Mouse (Mus musculus): ENCODE results near the gene Srarp.

Gene Srarp

GRCm38 (mm10) chr4:141458236-141458635 lies 22.3 kb upstream of the Srarp start:
- DNase-seq (ENCODE audit: low spot score in 2 of 2), result peak in 1 of 2 experiments; percentile 57

- peak in 1 of 2 experiments; percentile 53 for DNase-seq (ENCODE audit: low spot score in 2 of 2)
Observed at GRCm38 (mm10) chr4:141456193-141456938, 20.5 kb upstream of the Srarp start.

DNA sequence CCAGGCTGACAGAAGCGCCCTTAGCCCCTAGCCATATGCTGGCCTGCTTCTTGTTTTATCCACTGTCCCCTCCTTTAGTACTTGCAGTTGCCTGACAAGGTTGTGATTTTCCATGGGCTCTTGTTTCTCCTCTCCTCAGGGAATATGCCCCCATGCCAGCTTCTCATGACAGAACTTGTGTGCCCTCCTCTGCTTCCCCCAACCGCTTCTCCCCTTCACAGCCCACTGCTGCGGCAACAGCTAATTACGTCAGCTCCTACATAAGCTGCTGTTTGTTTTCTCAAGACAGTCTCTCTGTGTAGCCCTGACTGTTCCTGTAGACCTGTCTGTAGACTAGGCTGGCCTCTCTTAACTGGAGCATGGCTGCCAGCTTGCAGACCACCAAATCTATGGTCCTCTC lies 19.6 kb upstream of the Srarp start:
- peak in 1 of 2 experiments; percentile 47 for DNase-seq (ENCODE audit: low spot score in 2 of 2)

GRCm38 (mm10) chr4:141454581-141455350 lies 18.9 kb upstream of the Srarp start:
- DNase-seq (ENCODE audit: low spot score in 2 of 2), result peak in 1 of 2 experiments; percentile 57

DNA sequence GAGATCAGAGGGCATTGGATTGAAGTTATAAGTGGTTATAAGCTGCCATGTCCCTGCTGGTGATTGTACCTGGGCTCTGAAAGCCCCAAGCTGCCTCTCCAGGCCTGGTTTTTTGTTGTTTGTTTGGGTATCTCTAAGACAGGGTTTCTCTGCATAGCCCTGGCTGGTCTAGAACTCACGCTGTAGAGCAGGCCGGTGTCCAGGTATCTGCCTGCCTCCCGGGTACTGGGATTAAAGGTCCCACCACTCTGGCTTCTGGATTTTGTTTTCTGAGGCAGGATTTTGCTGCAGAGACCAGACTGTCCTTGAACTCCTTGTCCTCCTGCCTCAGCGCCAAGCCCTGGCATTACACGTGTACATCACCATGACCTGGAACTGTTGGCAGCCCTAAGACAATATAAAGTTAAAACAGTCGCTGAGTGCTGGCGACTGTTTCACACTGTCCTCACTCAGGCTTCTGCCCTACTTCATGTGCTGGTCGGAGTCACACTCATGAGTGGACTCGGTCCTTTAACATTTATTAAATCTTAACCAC lies 16.1 kb upstream of the Srarp start:
- peak in 1 of 2 experiments; percentile 54 for DNase-seq (ENCODE audit: low spot score in 2 of 2)

- DNase-seq (ENCODE audit: low spot score in 2 of 2), result no peak
Observed at GRCm38 (mm10) chr4:141451251-141451650, 15.3 kb upstream of the Srarp start.

DNA sequence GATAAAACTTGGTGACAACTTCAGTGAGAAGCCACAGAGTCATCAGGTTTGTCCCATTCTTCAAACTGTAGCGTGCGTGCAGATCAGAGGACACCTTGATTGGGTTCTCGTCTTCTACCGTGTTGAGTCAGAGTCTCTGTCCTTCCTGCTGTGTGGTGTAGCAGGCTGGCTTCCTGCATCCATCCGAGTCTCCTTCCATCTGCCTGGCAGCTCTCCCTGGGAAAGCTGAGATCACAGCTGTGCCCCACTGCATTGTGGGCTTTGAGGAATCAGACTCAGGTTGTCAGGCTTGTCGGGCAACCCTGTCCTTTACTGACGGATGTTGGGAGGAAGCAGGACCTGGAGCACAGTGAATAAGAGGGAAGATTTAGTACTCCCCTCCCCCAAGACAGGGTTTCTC lies 10.3 kb upstream of the Srarp start:
- peak in 1 of 2 experiments; percentile 54 for DNase-seq (ENCODE audit: low spot score in 2 of 2)

- DNase-seq (ENCODE audit: low spot score in 2 of 2), result peak in 1 of 2 experiments; percentile 57
Observed at GRCm38 (mm10) chr4:141445328-141445720, 9.4 kb upstream of the Srarp start.

- peak; percentile 89 to 95 for DNase-seq (ENCODE audit: low spot score in 2 of 2)
Observed at GRCm38 (mm10) chr4:141444451-141445327, 8.8 kb upstream of the Srarp start, which contains the start of gene Zbtb17. Zbtb17 (plus strand) TSS chr4:141444654.

DNA sequence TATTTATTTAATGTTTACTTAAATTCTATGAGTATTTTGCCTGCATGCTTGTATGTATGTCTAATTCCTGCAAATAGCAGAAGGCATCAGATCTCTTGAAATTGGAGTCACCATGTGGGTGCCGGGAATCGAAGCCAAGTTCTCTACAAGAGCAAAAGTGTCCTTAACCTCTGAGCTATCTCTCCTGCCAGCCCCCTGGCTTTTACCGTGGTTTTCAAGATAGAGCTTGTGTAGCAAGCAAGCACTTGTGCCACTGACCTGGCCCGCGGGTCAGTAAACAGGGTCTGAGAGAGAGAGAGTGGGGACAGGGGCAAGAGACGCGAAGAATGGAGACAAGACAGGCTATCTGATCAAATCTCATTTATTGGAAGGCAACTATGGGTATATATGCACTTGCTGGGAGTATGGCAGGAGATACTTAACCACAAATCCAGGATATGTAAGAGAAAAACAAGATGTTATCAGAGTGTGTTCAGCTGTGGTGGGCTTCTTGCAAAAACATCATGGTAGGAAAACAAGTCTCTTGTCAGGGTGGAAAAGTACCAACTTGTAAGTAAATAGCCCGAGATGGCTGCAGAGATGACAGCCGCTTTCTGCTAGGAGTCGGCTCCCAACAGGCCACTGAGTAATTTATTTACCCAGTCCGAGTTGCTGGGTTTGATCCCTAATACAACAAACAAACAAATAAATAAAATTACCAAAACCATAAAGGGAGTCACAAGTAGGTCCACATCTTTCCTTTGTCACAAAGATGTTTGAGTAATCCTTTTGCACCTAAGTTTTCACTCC lies 7.9 kb upstream of the Srarp start:
- DNase-seq (ENCODE audit: low spot score in 2 of 2), result peak in 1 of 2 experiments; percentile 57

GRCm38 (mm10) chr4:141440877-141441276 lies 5.0 kb upstream of the Srarp start:
- DNase-seq (ENCODE audit: low spot score in 2 of 2), result peak in 1 of 2 experiments; percentile 41

- peak in 1 of 2 experiments; percentile 51 for DNase-seq (ENCODE audit: low spot score in 2 of 2)
Observed at GRCm38 (mm10) chr4:141439083-141439803, 3.3 kb upstream of the Srarp start.

DNA sequence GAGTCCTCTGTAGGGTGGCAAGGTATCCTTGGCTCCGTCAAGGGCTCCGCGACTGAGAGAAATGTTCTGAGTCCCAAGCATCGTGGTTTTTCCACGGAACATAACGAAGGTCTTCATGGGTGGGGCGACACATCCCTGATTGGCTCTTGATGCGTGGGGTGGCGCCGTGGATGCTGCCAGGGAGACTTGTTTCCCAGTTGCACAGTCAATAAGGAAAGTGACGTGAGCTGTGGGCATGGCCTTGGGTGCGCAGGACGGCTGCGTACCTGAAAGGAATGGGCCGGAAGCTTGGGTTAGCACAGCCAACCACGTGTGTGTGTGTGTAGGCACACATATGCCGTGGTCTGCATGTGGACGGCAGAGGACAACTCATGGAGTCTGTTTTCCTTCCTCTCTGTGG lies 2.7 kb downstream of the Srarp start:
- peak in 1 of 2 experiments; percentile 54 for DNase-seq (ENCODE audit: low spot score in 2 of 2)

DNA sequence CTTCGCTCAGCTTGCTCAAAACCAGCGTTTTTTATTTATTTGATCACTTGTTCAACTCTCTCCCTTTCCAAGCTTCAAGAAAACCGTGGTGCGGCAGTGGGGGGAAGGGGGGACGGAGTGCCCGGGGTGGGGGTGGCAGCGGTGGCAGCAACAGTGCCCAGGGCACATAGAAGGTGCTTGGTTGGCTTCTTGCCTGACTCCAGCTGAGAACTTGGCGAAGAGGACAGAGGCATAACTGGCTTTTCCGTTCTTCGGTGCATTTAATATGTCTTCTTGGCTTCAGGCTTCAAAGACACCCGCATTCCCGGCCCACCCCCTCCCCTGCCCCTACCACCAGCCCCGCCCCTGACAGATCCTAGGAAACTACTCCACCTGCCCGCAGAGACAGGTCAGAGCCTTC lies 3.2 kb downstream of the Srarp start:
- no peak for DNase-seq (ENCODE audit: low spot score in 2 of 2)

GRCm38 (mm10) chr4:141430997-141431396 lies 4.9 kb downstream of the Srarp start:
- DNase-seq (ENCODE audit: low spot score in 2 of 2), result peak; percentile 63 to 82

- DNase-seq (ENCODE audit: low spot score in 2 of 2), result peak in 1 of 2 experiments; percentile 62
Observed at GRCm38 (mm10) chr4:141429847-141430246, 6.1 kb downstream of the Srarp start.

DNA sequence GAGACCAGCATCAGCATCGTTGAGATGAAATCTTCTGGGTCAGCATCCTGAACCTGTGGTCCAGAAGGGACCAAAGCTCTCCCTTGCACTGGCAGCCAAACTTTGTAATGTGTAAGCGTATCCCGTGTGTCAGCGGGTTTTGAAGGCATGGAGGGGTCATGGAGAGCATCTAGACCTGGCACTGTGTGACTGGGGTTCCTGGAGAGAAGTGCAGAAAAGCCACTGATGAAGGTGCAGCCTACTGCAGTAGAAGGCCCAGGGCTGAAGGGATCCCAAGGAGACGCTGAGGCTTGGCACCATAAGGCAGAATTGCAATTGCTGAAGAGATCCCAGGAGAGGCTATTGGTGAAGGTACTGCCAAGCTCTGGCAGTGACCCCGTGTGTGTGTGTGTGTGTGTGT lies 6.5 kb downstream of the Srarp start:
- DNase-seq (ENCODE audit: low spot score in 2 of 2), result peak in 1 of 2 experiments; percentile 51

- peak in 1 of 2 experiments; percentile 54 for DNase-seq (ENCODE audit: low spot score in 2 of 2)
Observed at GRCm38 (mm10) chr4:141427921-141428320, 8.0 kb downstream of the Srarp start.

GRCm38 (mm10) chr4:141426796-141427745 lies 8.8 kb downstream of the Srarp start:
- DNase-seq (ENCODE audit: low spot score in 2 of 2), result peak in 1 of 2 experiments; percentile 53
